Mouse (Mus musculus) liver, embryonic 13.5 days (tissue): ENCODE data around the gene Spata21. TPM values are rescaled to one million over a fixed set of nuclear protein-coding genes. Genes with fewer than 3 reads are reported as not detected.
A peak's percentile ranks its signal among the peaks of the same experiment; 100 is the strongest.

Experiments used
- ATAC-seq: fragments of 200-750 bp; cut with Nextera tagmentation; 2 replicates; pipeline ENCODE4 v1.8.0; 2017; ENCODE audit warnings: low read depth, mild to moderate bottlenecking, moderate number of reproducible peaks, moderate library complexity
- DNase-seq: peaks from one replicate; pipeline ENCODE4 v3.0.0; 2022
- H3K27ac ChIP-seq: fragments of 300-500 bp; sonication (generic); 2 replicates; pipeline ENCODE4 v1.5.1; 2015; ENCODE audit warnings: moderate library complexity, mild to moderate bottlenecking, inconsistent platforms
- H3K27me3 ChIP-seq: fragments of 300-500 bp; sonication (generic); 2 replicates; pipeline ENCODE4 v1.6.1; 2015; ENCODE audit warnings: mild to moderate bottlenecking, inconsistent platforms
- H3K36me3 ChIP-seq: fragments of 300-500 bp; sonication (generic); 2 replicates; pipeline ENCODE4 v1.6.1; 2015; ENCODE audit warnings: mild to moderate bottlenecking, inconsistent platforms
- H3K4me1 ChIP-seq: fragments of 300-500 bp; sonication (generic); replicated peaks from 2 replicates; pipeline ENCODE4 v1.6.1; 2015; ENCODE audit warnings: inconsistent platforms
- H3K4me2 ChIP-seq: fragments of 300-500 bp; sonication (generic); 2 replicates; pipeline ENCODE4 v1.6.1; 2015; ENCODE audit warnings: inconsistent platforms, mild to moderate bottlenecking, moderate library complexity
- H3K4me3 ChIP-seq: fragments of 300-500 bp; sonication (generic); replicated peaks from 2 replicates; pipeline ENCODE4 v1.5.1; 2015; ENCODE audit warnings: mild to moderate bottlenecking, inconsistent platforms
- H3K9ac ChIP-seq: fragments of 300-500 bp; sonication (generic); 2 replicates; pipeline ENCODE4 v1.6.1; 2015; ENCODE audit warnings: mild to moderate bottlenecking, inconsistent platforms
- H3K9me3 ChIP-seq: fragments of 300-500 bp; sonication (generic); replicated peaks from 2 replicates; pipeline ENCODE4 v1.6.1; 2016; ENCODE audit warnings: inconsistent platforms
- WGBS: fragments of 180-500 bp; shearing (Covaris S2); methylation state at CpG from one replicate; pipeline ENCODE4 v1.1.7; 2015; ENCODE audit not compliant: insufficient replicate concordance; 5-methylcytosine and 5-hydroxymethylcytosine counted together
- polyA plus RNA-seq: library from polyadenylated mRNA; unstranded; fragments of >200 nt; fragmentation: Nextera tagmentation; extraction: Ambion mirVana; gene quantifications from 2 replicates; pipeline ENCODE4 v1.2.1, GENCODE M21; 2015

The Spata21 gene
- polyA plus RNA-seq, 1 experiment from 2014 or later, result not detected

- Histone ChIP-seq H3K4me1 (peaks cover 96% of the 10 kb centered on the region), H3K27me3 (no peaks in the 10 kb centered on the region), H3K4me2 (peak overlapping the region; percentile 55), H3K4me3 (no peak overlapping the region), H3K9ac (peak overlapping the region; percentile 58; the same call in 1 of the 2 replicates), H3K9me3 (no peaks in the 10 kb centered on the region), H3K36me3 (peaks cover 10% of the 10 kb centered on the region), H3K27ac (peak overlapping the region; percentile 91)
- 42% methylated on average over 5 of the region's 5 CpGs for WGBS
- no peak for ATAC-seq
- DNase-seq, result no peak
These were observed 71.5 kb downstream of the Spata21 start for GRCm38 (mm10) chr4:141159666-141160065.

GRCm38 (mm10) chr4:141160193-141160592 lies 72.1 kb downstream of the Spata21 start:
- Histone ChIP-seq H3K4me1 (peaks cover 94% of the 10 kb centered on the region), H3K4me2 (0 out of 2 replicates have a peak overlapping the region, but pooled peaks have one; percentile 60), H3K4me3 (no peak overlapping the region), H3K36me3 (peaks cover 13% of the 10 kb centered on the region), H3K27me3 (no peaks in the 10 kb centered on the region), H3K27ac (peak overlapping the region; percentile 91), H3K9me3 (no peaks in the 10 kb centered on the region), H3K9ac (peak overlapping the region; percentile 61)
- no peak for DNase-seq
- 78% methylated on average over 4 of the region's 4 CpGs for WGBS
- ATAC-seq, result no peak

GRCm38 (mm10) chr4:141161699-141162208 lies 73.6 kb downstream of the Spata21 start:
- peak overlapping the region; percentile 91 for H3K27ac ChIP-seq
- 26% methylated on average over 6 of the region's 6 CpGs for WGBS
- peaks cover 90% of the 10 kb centered on the region for H3K4me1 ChIP-seq
- peak; percentile 91 for ATAC-seq
- no peaks in the 10 kb centered on the region for H3K27me3 ChIP-seq
- H3K36me3 ChIP-seq, result peaks cover 12% of the 10 kb centered on the region
- peak overlapping the region; percentile 60 for H3K4me2 ChIP-seq
- peak overlapping the region; percentile 18 for H3K4me3 ChIP-seq
- DNase-seq, result peak; percentile 53
- H3K9ac ChIP-seq, result peak overlapping the region; percentile 61
- H3K9me3 ChIP-seq, result no peaks in the 10 kb centered on the region

Other genes with a start within 250 kb of the Spata21 start
- 0.03 and 0.06 TPM in 2 replicates for gene Padi1, start 242.6 kb upstream of the Spata21 start, polyA plus RNA-seq
- gene Padi2, start 182.0 kb upstream of the Spata21 start, polyA plus RNA-seq, result 1.9 and 2.4 TPM in 2 replicates
- gene Sdhb, start 127.1 kb upstream of the Spata21 start, polyA plus RNA-seq, result 242 TPM in 2 replicates
- 15.6 and 16.1 TPM in 2 replicates for gene Atp13a2, start 101.5 kb upstream of the Spata21 start, polyA plus RNA-seq
- gene Mfap2, start 77.9 kb upstream of the Spata21 start, polyA plus RNA-seq, result 21.8 and 22.5 TPM in 2 replicates
- gene Crocc, start 27.8 kb upstream of the Spata21 start, polyA plus RNA-seq, result 0.48 and 0.59 TPM in 2 replicates
- 119 TPM in 2 replicates for gene Necap2, start 10.0 kb upstream of the Spata21 start, polyA plus RNA-seq
- 21.2 and 22.5 TPM in 2 replicates for gene Szrd1, start 51.4 kb downstream of the Spata21 start, polyA plus RNA-seq
- gene Fbxo42, start 59.6 kb downstream of the Spata21 start, polyA plus RNA-seq, result 13.9 and 14.2 TPM in 2 replicates
- gene Rsg1, start 125.6 kb downstream of the Spata21 start, polyA plus RNA-seq, result 2.1 and 2.2 TPM in 2 replicates
- gene Arhgef19, start 151.2 kb downstream of the Spata21 start, polyA plus RNA-seq, result 1.0 and 1.1 TPM in 2 replicates
- gene Epha2, start 212.9 kb downstream of the Spata21 start, polyA plus RNA-seq, result 0.86 and 1.0 TPM in 2 replicates